Mouse (Mus musculus) kidney, adult 2 months (tissue): ENCODE measurements around the gene Kdm6a. TPM values are rescaled to one million over a fixed set of nuclear protein-coding genes. Genes with fewer than 3 reads are reported as not detected.

Experiments
- DNase-seq: peaks from one replicate; pipeline ENCODE4 v3.0.0; 2021
- H3K27ac ChIP-seq: fragments of 200-500 bp; 2 replicates; pipeline ENCODE4 v1.5.1; 2012; ENCODE audit warnings: low read depth, low read length, control low read depth, inconsistent platforms; ENCODE audit not compliant: insufficient read depth
- H3K27me3 ChIP-seq: fragments of 200-500 bp; replicated peaks from 2 replicates; pipeline ENCODE4 v1.6.1; 2012; ENCODE audit warnings: mild to moderate bottlenecking, moderate library complexity, low read length, inconsistent platforms; ENCODE audit not compliant: control insufficient read depth, insufficient read depth
- H3K36me3 ChIP-seq: fragments of 200-500 bp; 2 replicates; pipeline ENCODE4 v1.6.1; 2012; ENCODE audit warnings: mild to moderate bottlenecking, moderate library complexity, low read length, inconsistent platforms; ENCODE audit not compliant: control insufficient read depth, insufficient read depth
- H3K4me1 ChIP-seq: fragments of 200-500 bp; 2 replicates; pipeline ENCODE4 v1.6.1; 2011; ENCODE audit warnings: low read length; ENCODE audit not compliant: control insufficient read depth, insufficient read depth
- H3K4me3 ChIP-seq: fragments of 200-500 bp; 2 replicates; pipeline ENCODE4 v1.5.1; 2011; ENCODE audit warnings: mild to moderate bottlenecking, low read depth, low read length, control low read depth; ENCODE audit not compliant: insufficient read depth
- CTCF ChIP-seq: fragments of 200-500 bp; conservative IDR thresholded peaks from 2 replicates; pipeline ENCODE4 v1.5.1; 2011; ENCODE audit warnings: low read depth, mild to moderate bottlenecking, control low read depth, low read length, moderate library complexity, mixed read lengths; ENCODE audit not compliant: insufficient read depth, insufficient read length
- POLR2A ChIP-seq: fragments of 200-500 bp; IDR thresholded peaks from one replicate; pipeline ENCODE4 v1.6.1; 2011; ENCODE audit warnings: low read depth, low read length, control low read depth
- WGBS: fragments of 180-500 bp; shearing (Covaris S2); methylation state at CpG from one replicate; pipeline ENCODE4 v1.1.7; 2018; 5-methylcytosine and 5-hydroxymethylcytosine counted together
- polyA plus RNA-seq: library from polyadenylated mRNA; depleted of rRNA; stranded (reverse); fragments of >200 nt; gene quantifications from 2 replicates; pipeline ENCODE4 v1.2.3, GENCODE M21; 2012; rRNA removed

Kdm6a gene
- polyA plus RNA-seq = 15.8 and 17.8 TPM in 2 replicates

DNA sequence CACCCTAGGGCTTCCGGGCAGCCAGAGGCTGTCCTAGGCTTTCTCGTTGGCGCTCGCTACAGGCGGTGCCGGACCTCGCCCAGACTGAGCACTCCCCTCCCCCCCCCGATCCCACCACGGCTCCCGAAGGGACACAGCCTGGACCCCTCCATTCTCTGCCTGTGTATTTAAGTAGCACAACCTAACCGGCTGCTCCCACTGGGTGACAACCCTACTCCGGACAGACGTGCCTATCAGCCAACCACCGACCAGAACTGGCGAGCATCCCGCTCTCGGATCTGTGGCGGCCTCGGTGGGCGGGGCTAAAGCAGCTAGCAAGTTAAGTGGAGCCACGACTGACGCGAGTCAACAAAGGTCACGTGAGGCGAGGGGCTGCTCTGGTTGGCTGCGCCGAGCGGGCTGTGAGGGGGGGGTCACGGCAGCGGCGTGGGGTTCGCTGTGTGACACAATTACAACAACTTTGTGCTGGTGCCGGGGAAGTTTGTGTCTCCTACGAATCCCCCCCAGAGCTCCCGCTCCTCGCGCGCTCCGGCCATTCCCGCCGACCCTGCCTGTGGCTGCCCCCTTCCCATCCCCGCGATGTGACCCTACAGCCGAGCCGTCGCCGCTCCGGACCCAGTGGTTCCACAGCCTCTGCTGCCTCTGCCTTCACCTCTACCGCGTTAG, at the start of gene Kdm6a:
Gene Kdm6a (plus strand): TSS at position 384 of the 666 bp plus-strand sequence.
- Histone ChIP-seq H3K27me3 (no peaks in the 10 kb centered on the region), H3K4me3 (peak within 1 kb of the TSS; percentile 88), H3K36me3 (no peaks in the 10 kb centered on the region), H3K4me1 (no peaks in the 10 kb centered on the region), H3K27ac (peak within 1 kb of the TSS; percentile 94)
- peak; percentile 85 for TF ChIP-seq POLR2A
- no peak for TF ChIP-seq CTCF
- WGBS = under 1% methylated on average over 41 of the region's 50 CpGs
- DNase-seq = peak; percentile 99

DNA sequence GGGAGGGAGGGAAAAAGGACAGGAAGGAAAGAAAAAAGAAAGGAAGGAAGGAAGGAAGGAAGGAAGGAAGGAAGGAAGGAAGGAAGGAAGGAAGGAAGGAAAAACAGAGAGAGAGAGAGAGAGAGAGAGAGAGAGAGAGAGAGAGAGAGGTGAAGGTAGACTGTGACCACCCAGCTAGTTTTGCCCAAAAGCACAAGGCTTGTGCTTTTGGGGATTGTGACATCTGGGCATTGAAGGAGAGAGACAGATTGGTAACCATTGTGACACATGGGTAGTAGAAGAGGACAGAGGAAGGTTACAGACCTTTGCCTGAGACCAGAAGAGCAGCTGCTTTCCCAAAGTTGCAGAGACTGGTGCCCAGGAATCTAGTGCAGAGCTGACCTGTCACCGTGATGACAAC, 16.8 kb upstream of the Kdm6a start, which contains the start of gene Dusp21:
Gene Dusp21 (plus strand): TSS at position 301 of the 400 bp plus-strand sequence.
- Histone ChIP-seq H3K4me1 (no peaks in the 10 kb centered on the region), H3K36me3 (no peaks in the 10 kb centered on the region), H3K27me3 (no peaks in the 10 kb centered on the region), H3K27ac (no peak within 1 kb of the TSS), H3K4me3 (no peak within 1 kb of the TSS)
- no peak for DNase-seq
- TF ChIP-seq CTCF = no peak
- no peak for TF ChIP-seq POLR2A
- WGBS = 85% methylated on average over 1 of the region's 1 CpGs

DNA sequence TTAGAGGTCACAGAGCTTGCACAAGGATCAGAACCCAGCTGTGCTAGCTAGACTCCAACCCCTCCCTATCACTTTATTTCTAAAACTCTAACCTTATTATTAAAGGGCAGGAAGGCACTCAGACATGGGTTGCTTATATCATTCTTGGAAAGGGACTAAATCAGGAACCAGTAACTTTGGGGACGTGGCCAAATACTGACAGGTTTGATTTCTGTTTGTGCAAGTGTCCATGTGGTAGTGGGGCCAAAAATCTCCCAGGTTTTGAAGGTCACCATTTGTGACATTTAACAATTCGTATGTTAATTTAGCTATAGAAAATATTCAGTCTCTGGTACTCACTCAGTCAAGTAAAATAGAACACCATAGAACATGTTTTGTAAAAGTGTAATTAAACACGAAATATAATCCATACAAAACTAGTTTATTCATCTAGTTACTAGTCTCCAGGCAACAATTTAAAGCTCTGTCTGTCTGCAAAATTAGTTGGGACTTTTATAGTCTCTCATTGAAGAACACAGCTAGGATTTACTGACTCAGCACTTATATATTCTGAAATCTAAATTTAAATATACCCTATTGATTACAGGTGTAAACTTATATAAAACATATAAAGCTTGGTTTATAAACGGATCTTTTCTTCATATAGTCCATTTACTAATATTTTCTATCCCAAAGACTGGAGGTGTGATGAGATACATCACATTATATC, 1.5 kb upstream of the Kdm6a start:
- no peak for TF ChIP-seq CTCF
- no peak for TF ChIP-seq POLR2A
- no peak for DNase-seq
- H3K27me3 ChIP-seq = no peaks in the 10 kb centered on the region
- H3K4me3 ChIP-seq = no peak overlapping the region
- H3K36me3 ChIP-seq = no peaks in the 10 kb centered on the region
- H3K27ac ChIP-seq = no peak overlapping the region
- no peaks in the 10 kb centered on the region for H3K4me1 ChIP-seq
- WGBS = 66% methylated on average over 4 of the region's 4 CpGs

DNA sequence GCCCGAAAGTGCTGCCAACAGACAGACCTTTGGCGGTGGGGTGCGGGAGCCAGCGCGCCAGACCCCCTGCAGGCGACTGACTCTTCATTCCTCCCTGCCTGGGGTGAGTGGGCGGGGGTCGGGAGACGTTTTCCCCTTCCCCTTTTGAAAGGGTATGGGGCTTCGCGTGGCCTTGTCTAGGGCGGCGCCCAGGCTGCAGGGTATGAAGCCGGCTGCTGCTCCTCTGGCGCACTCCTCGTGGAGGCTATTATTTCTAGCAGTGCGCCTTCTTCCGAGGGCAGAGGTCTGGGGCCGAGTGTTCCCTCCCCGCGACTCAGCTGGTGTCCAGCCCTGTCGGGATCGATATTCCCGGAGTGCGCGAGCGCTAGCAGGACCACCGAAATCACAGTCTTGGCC, 581 bp upstream of the Kdm6a start:
- 0% methylated on average over 28 of the region's 28 CpGs for WGBS
- no peak for DNase-seq
- no peaks in the 10 kb centered on the region for H3K4me1 ChIP-seq
- H3K4me3 ChIP-seq = peak overlapping the region; percentile 88
- no peaks in the 10 kb centered on the region for H3K27me3 ChIP-seq
- peak overlapping the region; percentile 94 for H3K27ac ChIP-seq
- TF ChIP-seq POLR2A (no peak), CTCF (no peak)
- H3K36me3 ChIP-seq = no peaks in the 10 kb centered on the region

DNA sequence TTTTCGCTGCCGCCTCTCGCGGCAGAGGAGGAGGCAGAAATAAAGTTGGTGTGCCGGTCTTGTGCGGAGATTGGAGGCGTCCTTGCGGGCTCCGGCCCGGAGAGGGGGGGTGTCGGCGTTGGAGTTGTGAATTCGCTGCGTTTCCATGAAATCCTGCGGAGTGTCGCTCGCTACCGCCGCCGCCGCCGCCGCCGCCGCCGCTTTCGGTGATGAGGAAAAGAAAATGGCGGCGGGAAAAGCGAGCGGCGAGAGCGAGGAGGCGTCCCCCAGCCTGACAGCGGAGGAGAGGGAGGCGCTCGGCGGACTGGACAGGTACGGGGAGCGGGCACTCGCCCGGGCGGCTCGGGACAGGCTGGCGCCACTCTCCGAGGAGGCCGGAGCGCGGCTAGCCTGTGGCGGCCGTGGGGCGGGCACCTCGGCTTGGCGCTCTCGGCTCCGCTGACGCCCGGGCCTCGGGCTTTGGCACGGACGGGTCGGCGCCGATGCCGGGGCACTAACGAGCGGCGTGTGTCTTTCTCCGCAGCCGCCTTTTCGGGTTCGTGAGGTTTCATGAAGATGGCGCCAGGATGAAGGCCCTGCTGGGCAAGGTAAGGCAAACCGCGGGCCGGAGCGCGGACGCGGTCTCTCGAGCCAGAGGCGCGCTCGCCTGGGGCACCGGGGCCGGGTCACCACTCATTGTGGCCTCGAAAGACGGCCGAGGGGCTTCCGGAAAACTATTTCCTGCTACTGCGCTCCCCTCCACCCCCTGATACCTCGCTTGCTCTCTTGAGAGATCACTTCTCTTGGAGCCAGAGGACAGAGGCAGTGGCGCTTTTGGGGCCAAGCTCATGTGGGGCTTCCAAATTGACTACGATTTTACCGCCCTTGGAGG, 721 bp downstream of the Kdm6a start:
- Histone ChIP-seq H3K27me3 (no peaks in the 10 kb centered on the region), H3K27ac (peak overlapping the region; percentile 94), H3K36me3 (no peaks in the 10 kb centered on the region), H3K4me3 (peak overlapping the region; percentile 84), H3K4me1 (no peaks in the 10 kb centered on the region)
- DNase-seq = peak; percentile 64
- TF ChIP-seq CTCF = no peak
- TF ChIP-seq POLR2A = no peak
- under 1% methylated on average over 78 of the region's 95 CpGs for WGBS

DNA sequence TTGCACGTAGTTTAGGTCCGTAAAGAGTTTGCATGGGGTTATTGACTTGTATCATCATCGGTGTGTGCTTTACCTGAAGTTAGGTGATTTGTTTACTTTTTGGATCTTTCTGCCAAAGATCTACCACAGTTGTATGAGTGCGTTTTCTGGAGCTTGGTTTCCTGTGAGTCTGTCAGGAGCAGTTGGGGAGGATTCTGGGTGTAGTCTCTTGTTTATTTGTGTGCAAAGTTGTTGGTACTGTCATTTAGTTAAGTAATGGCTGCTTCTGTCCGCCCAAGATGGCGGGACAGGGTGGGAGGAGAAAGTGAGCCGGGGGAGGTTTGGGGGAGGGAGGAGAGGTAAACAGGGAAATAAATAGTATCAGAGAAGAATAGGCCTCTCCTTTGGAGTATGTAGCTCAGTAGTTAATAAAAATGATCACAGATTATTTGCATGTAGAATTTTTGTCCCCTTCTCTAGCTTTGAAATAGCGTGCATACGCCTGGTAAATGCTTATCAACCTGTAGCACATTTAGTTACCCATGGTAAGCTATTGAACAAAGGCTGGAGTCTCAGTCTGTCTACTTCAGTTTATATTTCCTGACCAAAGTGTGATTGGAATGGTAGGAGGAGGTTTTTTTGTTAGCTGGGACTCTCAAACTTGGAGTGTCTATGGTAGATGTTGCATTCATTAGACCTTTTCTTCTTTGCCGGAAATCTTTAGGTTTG, 1.7 kb downstream of the Kdm6a start:
- peak overlapping the region; percentile 84 for H3K4me3 ChIP-seq
- no peak for TF ChIP-seq POLR2A
- TF ChIP-seq CTCF = no peak
- H3K36me3 ChIP-seq = no peaks in the 10 kb centered on the region
- peak overlapping the region; percentile 94 for H3K27ac ChIP-seq
- peak; percentile 32 for DNase-seq
- 2% methylated on average over 10 of the region's 10 CpGs for WGBS
- no peaks in the 10 kb centered on the region for H3K4me1 ChIP-seq
- H3K27me3 ChIP-seq = no peaks in the 10 kb centered on the region
